Mouse (Mus musculus) kidney, adult 2 months (tissue): ENCODE data around the gene Spaca9. TPM values are rescaled to one million over a fixed set of nuclear protein-coding genes. Genes with fewer than 3 reads are reported as not detected.

Experiments
- DNase-seq: peaks from one replicate; pipeline ENCODE4 v3.0.0; 2021
- H3K27ac ChIP-seq: fragments of 200-500 bp; 2 replicates; pipeline ENCODE4 v1.5.1; 2012; ENCODE audit warnings: low read depth, low read length, control low read depth, inconsistent platforms; ENCODE audit not compliant: insufficient read depth
- H3K27me3 ChIP-seq: fragments of 200-500 bp; replicated peaks from 2 replicates; pipeline ENCODE4 v1.6.1; 2012; ENCODE audit warnings: mild to moderate bottlenecking, moderate library complexity, low read length, inconsistent platforms; ENCODE audit not compliant: control insufficient read depth, insufficient read depth
- H3K36me3 ChIP-seq: fragments of 200-500 bp; 2 replicates; pipeline ENCODE4 v1.6.1; 2012; ENCODE audit warnings: mild to moderate bottlenecking, moderate library complexity, low read length, inconsistent platforms; ENCODE audit not compliant: control insufficient read depth, insufficient read depth
- H3K4me1 ChIP-seq: fragments of 200-500 bp; 2 replicates; pipeline ENCODE4 v1.6.1; 2011; ENCODE audit warnings: low read length; ENCODE audit not compliant: control insufficient read depth, insufficient read depth
- H3K4me3 ChIP-seq: fragments of 200-500 bp; 2 replicates; pipeline ENCODE4 v1.5.1; 2011; ENCODE audit warnings: mild to moderate bottlenecking, low read depth, low read length, control low read depth; ENCODE audit not compliant: insufficient read depth
- CTCF ChIP-seq: fragments of 200-500 bp; conservative IDR thresholded peaks from 2 replicates; pipeline ENCODE4 v1.5.1; 2011; ENCODE audit warnings: low read depth, mild to moderate bottlenecking, control low read depth, low read length, moderate library complexity, mixed read lengths; ENCODE audit not compliant: insufficient read depth, insufficient read length
- POLR2A ChIP-seq: fragments of 200-500 bp; IDR thresholded peaks from one replicate; pipeline ENCODE4 v1.6.1; 2011; ENCODE audit warnings: low read depth, low read length, control low read depth
- WGBS: fragments of 180-500 bp; shearing (Covaris S2); methylation state at CpG from one replicate; pipeline ENCODE4 v1.1.7; 2018; 5-methylcytosine and 5-hydroxymethylcytosine counted together
- polyA plus RNA-seq: library from polyadenylated mRNA; depleted of rRNA; stranded (reverse); fragments of >200 nt; gene quantifications from 2 replicates; pipeline ENCODE4 v1.2.3, GENCODE M21; 2012

Spaca9 gene
- polyA plus RNA-seq, 1 experiment: 1.4 TPM

DNA sequence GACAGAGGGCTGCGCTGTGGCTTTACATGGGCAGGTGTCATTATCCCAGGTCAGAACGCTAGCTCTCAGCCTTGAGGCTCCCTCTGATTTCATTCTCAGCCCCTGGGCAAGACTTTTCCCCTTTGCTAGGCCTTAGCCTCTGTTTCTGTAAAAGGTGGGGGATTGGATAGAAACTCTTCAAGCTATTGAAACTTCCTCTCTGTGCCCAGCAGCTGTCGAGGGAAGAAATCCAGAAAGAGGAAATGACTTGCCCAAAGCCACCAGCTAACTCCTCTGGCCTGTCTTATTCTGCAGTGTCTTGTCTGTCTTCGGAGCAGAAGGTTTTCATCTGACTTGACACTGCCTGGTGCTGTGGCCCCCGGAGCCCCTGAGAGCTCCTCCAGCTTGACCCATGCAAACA is 961 bp downstream of the Spaca9 start:
- DNase-seq: no peak
- H3K36me3 ChIP-seq: no peaks in the 10 kb centered on the region
- no peaks in the 10 kb centered on the region; the same call in 1 of the 2 replicates for H3K4me1 ChIP-seq
- TF ChIP-seq CTCF: no peak
- TF ChIP-seq POLR2A: no peak
- no peak overlapping the region for H3K27ac ChIP-seq
- H3K4me3 ChIP-seq: no peak overlapping the region
- H3K27me3 ChIP-seq: no peaks in the 10 kb centered on the region
- 84% methylated on average over 5 of the region's 5 CpGs for WGBS

DNA sequence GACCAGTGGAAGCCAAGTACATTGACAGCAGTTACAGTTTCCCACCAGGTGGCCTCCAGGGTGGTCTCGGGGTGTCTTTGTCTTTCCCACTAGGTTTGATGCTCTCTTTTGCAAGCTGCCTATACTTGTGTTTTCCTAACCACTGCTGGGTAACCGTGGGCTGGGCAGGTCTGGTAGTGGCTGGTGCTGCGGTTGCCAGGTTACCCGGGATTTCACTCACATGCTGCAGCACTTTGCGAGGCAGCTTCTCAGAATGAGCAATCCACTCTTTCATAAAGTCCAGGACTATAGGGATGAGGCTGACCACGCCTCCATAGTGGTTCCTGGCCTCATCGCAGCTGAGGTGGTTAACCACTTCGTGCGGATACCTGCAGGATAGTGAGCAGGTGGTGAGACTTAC is 6.8 kb downstream of the Spaca9 start:
- H3K4me1 ChIP-seq: no peaks in the 10 kb centered on the region
- H3K36me3 ChIP-seq: no peaks in the 10 kb centered on the region
- H3K27ac ChIP-seq: no peak overlapping the region
- no peak for DNase-seq
- WGBS: 80% methylated on average over 9 of the region's 9 CpGs
- H3K27me3 ChIP-seq: no peaks in the 10 kb centered on the region
- no peak for TF ChIP-seq POLR2A
- no peak for TF ChIP-seq CTCF
- H3K4me3 ChIP-seq: no peak overlapping the region

DNA sequence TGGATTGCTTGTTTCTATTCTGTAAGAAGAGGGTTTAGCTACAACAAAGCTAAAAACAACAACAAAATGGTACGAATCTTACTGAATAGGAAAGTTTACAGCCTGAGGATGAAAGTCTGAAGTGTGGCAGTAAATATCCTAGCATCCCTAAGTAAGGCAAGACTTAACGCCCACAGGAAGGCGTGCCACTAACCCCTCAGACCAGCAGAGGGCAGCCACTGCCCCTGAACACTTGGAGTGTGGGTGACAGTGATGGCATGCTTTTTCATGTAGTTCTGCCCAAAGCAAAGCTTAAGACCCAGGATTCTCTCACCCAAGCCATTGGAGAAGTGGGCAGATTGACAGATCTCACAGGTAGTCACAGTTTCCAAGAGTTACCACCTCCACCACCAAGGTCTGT is 11.1 kb downstream of the Spaca9 start:
- Histone ChIP-seq H3K27me3 (no peaks in the 10 kb centered on the region), H3K4me1 (no peaks in the 10 kb centered on the region), H3K27ac (no peak overlapping the region), H3K4me3 (no peak overlapping the region), H3K36me3 (no peaks in the 10 kb centered on the region; the same call in 1 of the 2 replicates)
- 42% methylated on average over 3 of the region's 3 CpGs for WGBS
- TF ChIP-seq POLR2A: no peak
- peak; percentile 63 for TF ChIP-seq CTCF
- no peak for DNase-seq

DNA sequence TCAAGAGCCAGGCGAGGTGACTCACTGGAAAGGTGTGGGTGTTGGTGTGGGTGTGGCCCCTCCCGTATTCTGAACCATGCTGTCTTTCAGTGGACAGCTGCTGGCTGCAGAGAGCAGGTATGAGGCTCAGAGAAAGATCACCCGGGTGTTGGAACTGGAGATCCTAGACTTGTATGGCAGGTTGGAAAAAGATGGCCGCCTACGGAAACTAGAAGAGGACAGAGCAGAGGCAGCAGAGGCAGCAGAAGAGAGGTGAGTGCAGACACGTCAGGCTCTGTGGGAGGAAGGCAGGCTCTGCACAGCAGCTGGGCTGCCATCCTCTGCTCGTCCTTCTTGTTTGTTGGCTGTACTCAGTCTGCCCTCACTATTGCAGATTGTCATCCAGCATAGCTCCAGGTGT is 13.6 kb downstream of the Spaca9 start:
- TF ChIP-seq CTCF (no peak), POLR2A (no peak)
- Histone ChIP-seq H3K36me3 (peaks cover 4% of the 10 kb centered on the region), H3K4me3 (no peak overlapping the region), H3K27me3 (no peaks in the 10 kb centered on the region), H3K4me1 (no peaks in the 10 kb centered on the region), H3K27ac (no peak overlapping the region)
- no peak for DNase-seq
- 86% methylated on average over 7 of the region's 7 CpGs for WGBS

DNA sequence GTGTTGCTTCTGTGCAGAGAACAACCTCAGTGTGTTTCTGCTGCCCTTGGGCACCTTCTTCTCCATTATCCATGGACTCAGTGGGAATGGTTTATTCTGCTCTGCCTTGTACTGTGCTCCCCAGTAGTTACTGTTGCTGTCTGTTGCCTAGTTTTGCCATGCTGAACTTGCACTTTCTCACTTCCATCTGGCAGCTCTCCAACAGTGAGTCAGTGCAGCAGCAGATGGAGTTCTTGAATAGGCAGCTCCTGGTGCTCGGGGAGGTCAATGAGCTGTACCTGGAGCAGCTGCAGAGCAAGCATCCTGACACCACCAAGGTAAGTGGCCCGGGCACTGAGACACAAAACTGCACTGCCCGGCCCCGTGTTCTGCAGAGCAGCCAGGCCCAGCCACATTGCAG is 17.8 kb downstream of the Spaca9 start:
- Histone ChIP-seq H3K27me3 (no peaks in the 10 kb centered on the region), H3K27ac (no peak overlapping the region), H3K4me1 (no peaks in the 10 kb centered on the region), H3K36me3 (peaks cover 5% of the 10 kb centered on the region), H3K4me3 (no peak overlapping the region)
- peak; percentile 76 for DNase-seq
- no peak for TF ChIP-seq CTCF
- TF ChIP-seq POLR2A: no peak
- WGBS: 68% methylated on average over 4 of the region's 4 CpGs

DNA sequence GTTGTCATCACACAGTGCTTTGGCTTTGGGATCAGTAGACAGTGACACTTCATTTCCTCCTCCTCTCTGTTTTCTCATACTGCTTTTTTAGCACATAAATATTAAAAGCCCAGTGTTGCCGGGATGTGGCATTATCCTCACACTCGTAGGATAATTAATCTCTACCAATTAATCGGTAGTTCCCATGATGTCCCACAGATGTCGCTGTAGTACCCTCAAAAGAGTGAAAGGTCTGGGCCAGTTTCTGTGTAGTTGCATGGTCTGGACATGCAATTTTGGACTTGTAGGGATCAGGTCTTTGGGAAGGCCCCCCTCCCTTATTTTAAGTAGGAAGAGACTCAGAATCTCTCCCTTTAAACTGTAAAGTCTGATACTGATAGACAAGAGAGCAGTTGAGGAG is 18.8 kb downstream of the Spaca9 start:
- peak; percentile 53 for DNase-seq
- Histone ChIP-seq H3K27ac (no peak overlapping the region), H3K4me1 (no peaks in the 10 kb centered on the region), H3K4me3 (no peak overlapping the region), H3K27me3 (no peaks in the 10 kb centered on the region), H3K36me3 (peaks cover 5% of the 10 kb centered on the region)
- TF ChIP-seq CTCF (peak; percentile 26), POLR2A (no peak)
- 29% methylated on average over 4 of the region's 4 CpGs for WGBS

DNA sequence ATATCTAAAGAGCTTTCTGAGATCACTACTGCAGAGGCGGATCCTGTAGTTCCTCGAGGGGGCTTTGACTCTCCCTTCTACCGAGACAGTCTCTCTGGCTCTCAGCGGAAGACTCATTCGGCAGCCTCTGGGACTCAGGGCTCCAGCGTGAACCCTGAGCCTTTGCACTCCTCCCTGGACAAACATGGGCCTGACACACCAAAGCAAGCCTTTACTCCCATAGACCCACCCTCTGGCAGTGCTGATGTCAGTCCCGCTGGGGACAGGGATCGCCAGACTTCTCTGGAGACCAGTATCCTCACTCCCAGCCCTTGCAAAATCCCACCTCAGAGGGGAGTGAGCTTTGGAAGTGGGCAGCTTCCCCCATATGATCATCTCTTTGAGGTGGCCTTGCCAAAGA is 23.5 kb downstream of the Spaca9 start:
- no peak for DNase-seq
- no peak for TF ChIP-seq CTCF
- TF ChIP-seq POLR2A: no peak
- peaks cover 3% of the 10 kb centered on the region for H3K36me3 ChIP-seq

DNA sequence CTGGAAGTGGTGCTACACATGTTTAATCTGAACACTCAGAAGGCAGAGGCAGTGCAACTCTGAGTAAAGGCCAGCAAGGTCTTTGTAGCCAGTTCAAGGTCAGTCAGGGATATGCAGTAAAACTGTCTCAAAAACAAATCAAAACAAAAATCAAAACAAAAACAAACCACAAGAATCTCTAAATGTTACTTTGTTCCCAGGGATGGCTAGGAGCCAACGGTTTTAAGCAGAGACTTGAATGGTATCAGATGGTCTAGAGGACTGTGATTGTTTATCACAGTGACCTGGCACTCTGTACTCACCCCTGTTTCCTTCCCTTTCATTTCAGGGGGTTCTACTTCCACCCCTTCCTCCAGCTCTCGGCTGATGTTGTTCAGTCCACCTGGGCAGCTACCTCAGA is 28.1 kb downstream of the Spaca9 start:
- H3K4me3 ChIP-seq: no peak overlapping the region
- WGBS: 59% methylated on average over 2 of the region's 2 CpGs
- H3K27ac ChIP-seq: no peak overlapping the region
- peak; percentile 60 for DNase-seq
- no peak for TF ChIP-seq CTCF
- TF ChIP-seq POLR2A: no peak
- H3K27me3 ChIP-seq: no peaks in the 10 kb centered on the region
- peaks cover 2% of the 10 kb centered on the region for H3K36me3 ChIP-seq
- H3K4me1 ChIP-seq: no peaks in the 10 kb centered on the region

More for the DNA sequence above, 23.5 kb downstream of the Spaca9 start:
- 94% methylated on average over 8 of the region's 8 CpGs for WGBS
- no peak overlapping the region for H3K4me3 ChIP-seq
- H3K4me1 ChIP-seq: no peaks in the 10 kb centered on the region
- H3K27ac ChIP-seq: no peak overlapping the region
- H3K27me3 ChIP-seq: no peaks in the 10 kb centered on the region
